Mouse (Mus musculus) MEL (cell line): ENCODE measurements at regions not wholly inside any gene's neighbourhood (a gene's known extent, or its start where the extent isn't known, plus 50 kb on each side); places are given as distances from the start of the nearest gene placed in this dataset.
A peak's percentile ranks its signal among the peaks of the same experiment; 100 is the strongest.

Experiments
- DNase-seq: peaks from one replicate; pipeline ENCODE4 v3.0.0; 2011; ENCODE audit warnings: low read depth, low spot score
- H3K27ac ChIP-seq: 2 replicates; pipeline ENCODE4 v1.5.1; 2012; ENCODE audit warnings: low read depth, mild to moderate bottlenecking, control low read depth, low read length, moderate library complexity; ENCODE audit not compliant: control insufficient read depth
- H3K27me3 ChIP-seq, 2 experiments: fragments of 150-350 bp in 1 of 2; sonication (generic) in 1 of 2; 2 replicates each; pipeline ENCODE4 v1.6.1; 2012; ENCODE audit warnings: low read length in 2 of 2, mild to moderate bottlenecking in 2 of 2, improper control_type of control experiment in 1 of 2, moderate library complexity in 1 of 2; ENCODE audit not compliant: insufficient read depth in 2 of 2, control insufficient read depth in 1 of 2
- H3K36me3 ChIP-seq, 2 experiments: 2 replicates each; pipeline ENCODE4 v1.6.1; 2012 to 2014; ENCODE audit warnings: low read length in 2 of 2, improper control_type of control experiment in 1 of 2, inconsistent platforms in 1 of 2, mild to moderate bottlenecking in 1 of 2; ENCODE audit not compliant: insufficient read depth in 2 of 2, control insufficient read depth in 1 of 2
- H3K4me1 ChIP-seq, 2 experiments: fragments of 150-350 bp in 1 of 2; sonication (generic) in 1 of 2; 2 replicates each; pipeline ENCODE4 v1.6.1; 2012; ENCODE audit warnings: low read length in 2 of 2, improper control_type of control experiment in 1 of 2, mild to moderate bottlenecking in 1 of 2; ENCODE audit not compliant: insufficient read depth in 2 of 2, control insufficient read depth in 1 of 2
- H3K4me3 ChIP-seq, 2 experiments: fragments of 150-350 bp in 1 of 2; sonication (generic) in 1 of 2; 2 replicates each; pipeline ENCODE4 v1.5.1; 2012; ENCODE audit warnings: low read depth in 2 of 2, low read length in 2 of 2, mild to moderate bottlenecking in 2 of 2, moderate library complexity in 2 of 2, control low read depth in 1 of 2, improper control_type of control experiment in 1 of 2; ENCODE audit not compliant: control insufficient read depth in 1 of 2, insufficient read depth in 1 of 2
- H3K79me2 ChIP-seq: 2 replicates; pipeline ENCODE4 v1.6.1; 2012; ENCODE audit warnings: mild to moderate bottlenecking, low read length, moderate library complexity; ENCODE audit not compliant: control insufficient read depth, poor library complexity, insufficient read depth
- H3K9ac ChIP-seq: 2 replicates; pipeline ENCODE4 v1.6.1; 2012; ENCODE audit warnings: low read depth, mild to moderate bottlenecking, control low read depth, low read length, moderate library complexity; ENCODE audit not compliant: control insufficient read depth, poor library complexity, severe bottlenecking
- H3K9me3 ChIP-seq: fragments of 150-350 bp; sonication (generic); replicated peaks from 2 replicates; pipeline ENCODE4 v1.6.1; 2012; ENCODE audit warnings: mild to moderate bottlenecking, low read length, improper control_type of control experiment, moderate library complexity; ENCODE audit not compliant: insufficient read depth
- CHD1 ChIP-seq: IDR thresholded peaks from 2 replicates; pipeline ENCODE4 v1.6.1; 2012; ENCODE audit warnings: low read depth, mild to moderate bottlenecking, inconsistent platforms, low read length, improper control_type of control experiment
- CTCF ChIP-seq, 3 experiments: IDR thresholded peaks in 2 of 3; conservative IDR thresholded peaks in 1 of 3; 2 replicates each; pipeline ENCODE4 v1.5.1; 2011 to 2012; ENCODE audit warnings: low read length in 3 of 3, low read depth in 2 of 3, mild to moderate bottlenecking in 2 of 3, improper control_type of control experiment in 1 of 3, inconsistent platforms in 1 of 3, mixed read lengths in 1 of 3, moderate library complexity in 1 of 3; ENCODE audit not compliant: control insufficient read depth in 1 of 3, insufficient read depth in 1 of 3, poor library complexity in 1 of 3, severe bottlenecking in 1 of 3
- E2F4 ChIP-seq: IDR thresholded peaks from 2 replicates; pipeline ENCODE4 v1.6.1; 2011; ENCODE audit warnings: low read depth, low read length, improper control_type of control experiment, borderline replicate concordance
- EP300 ChIP-seq, 2 experiments: IDR thresholded peaks; 2 replicates each; pipeline ENCODE4 v1.6.1; 2011; ENCODE audit warnings: improper control_type of control experiment in 2 of 2, low read length in 2 of 2, low read depth in 1 of 2, mild to moderate bottlenecking in 1 of 2
- ETS1 ChIP-seq: IDR thresholded peaks from 2 replicates; pipeline ENCODE4 v1.6.1; 2012; ENCODE audit warnings: low read depth, mild to moderate bottlenecking, inconsistent platforms, low read length, improper control_type of control experiment, moderate library complexity
- GABPA ChIP-seq: IDR thresholded peaks from 2 replicates; pipeline ENCODE4 v1.6.1; 2012; ENCODE audit warnings: low read depth, mild to moderate bottlenecking, inconsistent platforms, low read length, improper control_type of control experiment, moderate library complexity
- GATA1 ChIP-seq: IDR thresholded peaks from 2 replicates; pipeline ENCODE4 v1.6.1; 2011; ENCODE audit warnings: low read depth, low read length, improper control_type of control experiment
- HCFC1 ChIP-seq: IDR thresholded peaks from 2 replicates; pipeline ENCODE4 v1.6.1; 2012; ENCODE audit warnings: low read depth, mild to moderate bottlenecking, inconsistent platforms, low read length, improper control_type of control experiment, moderate library complexity
- KAT2A ChIP-seq: conservative IDR thresholded peaks from 2 replicates; pipeline ENCODE4 v1.6.1; 2012; ENCODE audit warnings: low read depth, low read length, improper control_type of control experiment, inconsistent platforms
- MAFK ChIP-seq: IDR thresholded peaks from 2 replicates; pipeline ENCODE4 v1.6.1; 2011; ENCODE audit warnings: low read depth, mild to moderate bottlenecking, low read length, improper control_type of control experiment, borderline replicate concordance
- MAX ChIP-seq: IDR thresholded peaks from 2 replicates; pipeline ENCODE4 v1.6.1; 2011; ENCODE audit warnings: low read length, improper control_type of control experiment
- MAZ ChIP-seq: IDR thresholded peaks from 2 replicates; pipeline ENCODE4 v1.6.1; 2012; ENCODE audit warnings: low read depth, mild to moderate bottlenecking, inconsistent platforms, low read length, improper control_type of control experiment
- MXI1 ChIP-seq: IDR thresholded peaks from 2 replicates; pipeline ENCODE4 v1.6.1; 2011; ENCODE audit warnings: mild to moderate bottlenecking, low read depth, low read length, improper control_type of control experiment
- NELFE ChIP-seq: IDR thresholded peaks from 2 replicates; pipeline ENCODE4 v1.6.1; 2011; ENCODE audit warnings: low read depth, low read length, improper control_type of control experiment
- NRF1 ChIP-seq: IDR thresholded peaks from 2 replicates; pipeline ENCODE4 v1.6.1; 2014; ENCODE audit warnings: low read depth, mild to moderate bottlenecking, inconsistent platforms, low read length, improper control_type of control experiment, moderate library complexity; ENCODE audit not compliant: poor library complexity, insufficient read depth, severe bottlenecking
- POLR2AphosphoS5 ChIP-seq: IDR thresholded peaks from 2 replicates; pipeline ENCODE4 v1.6.1; 2012; ENCODE audit warnings: low read depth, borderline replicate concordance, mild to moderate bottlenecking, inconsistent platforms, low read length, moderate library complexity, mixed read lengths
- RAD21 ChIP-seq: IDR thresholded peaks from 2 replicates; pipeline ENCODE4 v1.6.1; 2011; ENCODE audit warnings: mild to moderate bottlenecking, low read depth, low read length, improper control_type of control experiment
- SMC3 ChIP-seq: IDR thresholded peaks from 2 replicates; pipeline ENCODE4 v1.6.1; 2011; ENCODE audit warnings: low read depth, low read length, improper control_type of control experiment
- TAL1 ChIP-seq: IDR thresholded peaks from 2 replicates; pipeline ENCODE4 v1.6.1; 2012; ENCODE audit warnings: mild to moderate bottlenecking, inconsistent platforms, low read length, moderate library complexity, mixed read lengths
- TBP ChIP-seq: IDR thresholded peaks from 2 replicates; pipeline ENCODE4 v1.8.0; 2011; ENCODE audit warnings: low read depth, low read length, improper control_type of control experiment
- UBTF ChIP-seq: IDR thresholded peaks from 2 replicates; pipeline ENCODE4 v1.6.1; 2012; ENCODE audit warnings: low read depth, mild to moderate bottlenecking, inconsistent platforms, low read length, improper control_type of control experiment, moderate library complexity, borderline replicate concordance; ENCODE audit not compliant: insufficient read depth
- ZC3H11A ChIP-seq: IDR thresholded peaks from 2 replicates; pipeline ENCODE4 v1.6.1; 2012; ENCODE audit warnings: low read depth, mild to moderate bottlenecking, inconsistent platforms, low read length, improper control_type of control experiment
- ZKSCAN1 ChIP-seq: IDR thresholded peaks from 2 replicates; pipeline ENCODE4 v1.6.1; 2012; ENCODE audit warnings: low read depth, mild to moderate bottlenecking, inconsistent platforms, low read length, improper control_type of control experiment, moderate library complexity
- ZMIZ1 ChIP-seq: IDR thresholded peaks from 2 replicates; pipeline ENCODE4 v1.6.1; 2012; ENCODE audit warnings: low read depth, mild to moderate bottlenecking, inconsistent platforms, low read length, improper control_type of control experiment, moderate library complexity

GRCm38 (mm10) chr13:60427755-60428385 lies 173.9 kb upstream of the Dapk1 start:
- no peak for DNase-seq
- Histone ChIP-seq H3K9ac (no peak overlapping the region), H3K9me3 (no peaks in the 10 kb centered on the region)
- no peak for TF ChIP-seq RAD21
- TF ChIP-seq SMC3 = no peak
- TF ChIP-seq ZMIZ1 = no peak
- no peak for TF ChIP-seq E2F4
- TF ChIP-seq TBP = no peak
- no peak for TF ChIP-seq NELFE
- TF ChIP-seq MAX = no peak
- no peak for TF ChIP-seq EP300 (IDR thresholded peaks at IDR 0.05; ENCODE audit: low read depth in 1 of 2, low read length in 2 of 2)
- no peak for TF ChIP-seq NRF1
- no peak for TF ChIP-seq MAZ
- TF ChIP-seq UBTF = no peak
- TF ChIP-seq TAL1 = no peak
- TF ChIP-seq ETS1 = no peak
- TF ChIP-seq GABPA = no peak
- no peak for TF ChIP-seq KAT2A
- TF ChIP-seq, all 39 proteins: peak for 0
- Histone ChIP-seq H3K36me3 (no peaks in the 10 kb centered on the region), H3K27ac (no peak overlapping the region), H3K79me2 (no peaks in the 10 kb centered on the region), H3K27me3 (no peaks in the 10 kb centered on the region), H3K4me1 (no peaks in the 10 kb centered on the region), H3K4me3 (no peak overlapping the region)

- Histone ChIP-seq H3K9me3 (no peaks in the 10 kb centered on the region), H3K9ac (no peak overlapping the region)
- TF ChIP-seq UBTF (no peak), E2F4 (no peak), ZC3H11A (no peak), MXI1 (no peak), RAD21 (peak; percentile 30), CHD1 (no peak), TBP (no peak), GATA1 (no peak), HCFC1 (no peak), SMC3 (peak; percentile 31; the same call in 1 of the 2 replicates), NELFE (no peak), POLR2AphosphoS5 (no peak), MAFK (no peak), NRF1 (no peak), EP300 (IDR thresholded peaks at IDR 0.05; ENCODE audit: low read depth in 1 of 2, low read length in 2 of 2) (no peak), CTCF (IDR thresholded peaks at IDR 0.05 in 2 of 3, conservative IDR thresholded peaks at IDR 0.05 in 1 of 3; ENCODE audit: control insufficient read depth in 1 of 3, insufficient read depth in 1 of 3, low read depth in 2 of 3, low read length in 3 of 3, poor library complexity in 1 of 3, severe bottlenecking in 1 of 3) (peak; percentile 6 to 31 (median 29); a peak in 3 of 6 replicates), ZKSCAN1 (no peak)
Observed at GRCm38 (mm10) chr13:60429148-60429547, 172.6 kb upstream of the Dapk1 start.

More at GRCm38 (mm10) chr13:60429148-60429547, 172.6 kb upstream of the Dapk1 start:
- Histone ChIP-seq H3K79me2 (no peaks in the 10 kb centered on the region), H3K4me1 (no peaks in the 10 kb centered on the region), H3K27ac (no peak overlapping the region), H3K27me3 (no peaks in the 10 kb centered on the region), H3K36me3 (no peaks in the 10 kb centered on the region), H3K4me3 (no peak overlapping the region)
- peak; percentile 9 for DNase-seq
